Mouse (Mus musculus): ENCODE data around the gene Exoc3l4. TPM values are rescaled to one million over a fixed set of nuclear protein-coding genes. Genes with fewer than 3 reads are reported as not detected.
A peak's percentile ranks its signal among the peaks of the same experiment; 100 is the strongest.

Exoc3l4 gene
- polyA plus RNA-seq, 1 experiment from 2014 or later, result 1.9 TPM

GRCm38 (mm10) chr12:111385883-111386641 lies 30.8 kb upstream of the Exoc3l4 start:
- H3K4me1 ChIP-seq, result no peaks in the 10 kb centered on the region
- no peak for ATAC-seq (replicated peaks)
- no peak overlapping the region for H3K27ac ChIP-seq
- no peaks in the 10 kb centered on the region for H3K27me3 ChIP-seq (replicated peaks)
- WGBS, result 88% methylated on average over 13 of the region's 13 CpGs
- H3K9me3 ChIP-seq, result no peaks in the 10 kb centered on the region
- no peak overlapping the region for H3K9ac ChIP-seq
- no peak overlapping the region for H3K4me2 ChIP-seq
- no peaks in the 10 kb centered on the region for H3K36me3 ChIP-seq (replicated peaks)
- no peak overlapping the region for H3K4me3 ChIP-seq

GRCm38 (mm10) chr12:111386642-111387120 lies 30.1 kb upstream of the Exoc3l4 start:
- H3K9ac ChIP-seq, result no peak overlapping the region
- H3K4me2 ChIP-seq, result no peak overlapping the region
- H3K36me3 ChIP-seq (replicated peaks), result no peaks in the 10 kb centered on the region
- H3K4me3 ChIP-seq, result no peak overlapping the region
- H3K27me3 ChIP-seq (replicated peaks), result no peaks in the 10 kb centered on the region
- no peak for ATAC-seq (replicated peaks)
- no peak overlapping the region for H3K27ac ChIP-seq
- H3K9me3 ChIP-seq, result no peaks in the 10 kb centered on the region
- no peaks in the 10 kb centered on the region for H3K4me1 ChIP-seq
- 78% methylated on average over 8 of the region's 8 CpGs for WGBS

- Histone ChIP-seq H3K4me1 (no peaks in the 10 kb centered on the region), H3K4me3 (no peak overlapping the region), H3K9me3 (no peaks in the 10 kb centered on the region), H3K4me2 (no peak overlapping the region), H3K27ac (no peak overlapping the region), H3K27me3 (replicated peaks) (no peaks in the 10 kb centered on the region), H3K36me3 (replicated peaks) (no peaks in the 10 kb centered on the region), H3K9ac (no peak overlapping the region)
- no peak for ATAC-seq (replicated peaks)
- WGBS, result 88% methylated on average over 4 of the region's 4 CpGs
These were observed 29.7 kb upstream of the Exoc3l4 start for GRCm38 (mm10) chr12:111387146-111387545.

DNA sequence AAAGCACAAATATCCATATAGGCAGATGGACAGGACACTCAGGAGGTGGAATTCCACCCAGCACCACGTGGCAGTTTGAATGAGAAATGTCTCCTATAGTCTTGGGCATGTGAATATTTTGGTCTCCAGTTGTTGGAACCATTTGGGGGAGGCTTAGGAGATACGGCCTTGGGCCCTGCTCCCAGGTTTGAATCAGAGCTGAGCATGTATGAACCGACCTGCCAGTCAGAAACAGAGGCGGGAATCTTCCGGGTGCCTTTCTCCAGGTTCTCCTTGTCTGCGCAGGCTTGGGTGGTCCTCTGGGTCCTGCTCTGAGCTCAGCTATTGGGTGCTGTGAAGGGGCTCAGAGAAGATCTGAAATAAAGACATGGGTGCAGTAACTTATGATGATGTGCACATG lies 22.8 kb upstream of the Exoc3l4 start:
- no peak overlapping the region for H3K4me2 ChIP-seq
- H3K4me1 ChIP-seq, result no peaks in the 10 kb centered on the region
- H3K36me3 ChIP-seq (replicated peaks), result no peaks in the 10 kb centered on the region
- H3K4me3 ChIP-seq, result no peak overlapping the region
- H3K27me3 ChIP-seq (replicated peaks), result no peaks in the 10 kb centered on the region
- no peaks in the 10 kb centered on the region for H3K9me3 ChIP-seq
- WGBS, result 85% methylated on average over 6 of the region's 6 CpGs
- ATAC-seq (replicated peaks), result no peak
- H3K9ac ChIP-seq, result no peak overlapping the region
- H3K27ac ChIP-seq, result no peak overlapping the region

GRCm38 (mm10) chr12:111396997-111397396 lies 19.8 kb upstream of the Exoc3l4 start:
- 78% methylated on average over 5 of the region's 5 CpGs for WGBS
- Histone ChIP-seq H3K27ac (no peak overlapping the region), H3K9me3 (no peaks in the 10 kb centered on the region), H3K27me3 (replicated peaks) (no peaks in the 10 kb centered on the region), H3K4me3 (no peak overlapping the region), H3K36me3 (replicated peaks) (no peaks in the 10 kb centered on the region), H3K4me1 (no peaks in the 10 kb centered on the region), H3K4me2 (no peak overlapping the region), H3K9ac (no peak overlapping the region)
- no peak for ATAC-seq (replicated peaks)

GRCm38 (mm10) chr12:111401454-111402184 lies 15.2 kb upstream of the Exoc3l4 start:
- 26% methylated on average over 15 of the region's 15 CpGs for WGBS
- Histone ChIP-seq H3K9me3 (no peaks in the 10 kb centered on the region), H3K4me3 (no peak overlapping the region), H3K27me3 (replicated peaks) (peaks cover 5% of the 10 kb centered on the region; the same call in 1 of the 2 replicates), H3K9ac (no peak overlapping the region), H3K36me3 (replicated peaks) (no peaks in the 10 kb centered on the region), H3K4me2 (no peak overlapping the region), H3K27ac (no peak overlapping the region), H3K4me1 (no peaks in the 10 kb centered on the region)
- peak; percentile 48; the same call in 1 of the 2 replicates for ATAC-seq (replicated peaks)

DNA sequence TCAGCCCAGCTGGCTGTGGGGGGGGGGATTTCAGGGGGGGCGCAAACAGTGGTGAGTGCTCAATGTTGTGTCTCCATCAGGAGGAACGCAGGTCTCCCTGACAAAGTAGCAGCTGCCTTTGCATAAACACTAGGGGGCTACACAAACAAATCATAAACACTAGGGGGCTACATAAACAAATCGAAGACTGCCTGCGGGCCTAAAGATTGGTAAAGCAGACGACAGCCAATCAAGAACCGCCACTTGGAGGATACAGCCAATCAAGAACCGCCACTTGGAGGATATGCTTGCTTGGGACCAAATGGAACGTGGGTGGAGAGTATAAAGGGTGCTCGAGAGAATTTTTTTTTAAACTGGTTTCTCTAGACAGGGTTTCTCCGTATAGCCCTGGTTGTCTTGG lies 11.9 kb upstream of the Exoc3l4 start:
- ATAC-seq (replicated peaks), result no peak
- H3K9ac ChIP-seq, result no peak overlapping the region

DNA sequence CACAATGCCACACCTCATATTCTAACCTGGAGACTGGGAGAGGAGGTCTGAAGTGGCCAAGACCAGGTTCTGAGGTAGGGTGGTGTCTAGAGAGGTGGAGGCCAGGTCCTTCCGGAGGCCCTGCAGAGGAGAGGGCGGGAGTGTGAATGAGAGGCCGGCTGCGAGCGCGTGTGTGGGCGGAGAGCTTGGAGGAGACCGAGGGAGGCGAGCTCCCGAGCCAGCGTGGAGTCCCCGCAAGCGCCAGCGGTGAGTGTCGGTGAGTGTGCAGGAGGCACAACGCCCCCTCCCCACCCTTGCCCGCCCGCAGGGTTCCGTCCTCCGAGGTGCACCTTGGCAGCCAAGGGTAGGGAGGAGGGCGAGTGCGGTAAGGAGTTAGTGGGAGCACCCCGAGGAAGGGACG lies 10.2 kb upstream of the Exoc3l4 start, which contains the start of gene Lbhd2:
TSS of gene Lbhd2 (plus strand) at position 188 of the 400 bp plus-strand sequence.
- Histone ChIP-seq H3K4me3 (no peak within 1 kb of the TSS), H3K36me3 (replicated peaks) (no peaks in the 10 kb centered on the region), H3K27ac (no peak within 1 kb of the TSS), H3K9ac (no peak within 1 kb of the TSS), H3K4me2 (peak within 1 kb of the TSS; percentile 32), H3K27me3 (replicated peaks) (peaks cover 17% of the 10 kb centered on the region), H3K4me1 (peaks cover 17% of the 10 kb centered on the region; the same call in 1 of the 2 replicates), H3K9me3 (no peaks in the 10 kb centered on the region)
- WGBS, result 2% methylated on average over 24 of the region's 24 CpGs
- no peak for ATAC-seq (replicated peaks)

More for the DNA sequence above, 11.9 kb upstream of the Exoc3l4 start:
- Histone ChIP-seq H3K4me2 (no peak overlapping the region), H3K4me1 (peaks cover 11% of the 10 kb centered on the region; the same call in 1 of the 2 replicates), H3K36me3 (replicated peaks) (no peaks in the 10 kb centered on the region), H3K4me3 (no peak overlapping the region), H3K27me3 (replicated peaks) (peaks cover 17% of the 10 kb centered on the region), H3K27ac (no peak overlapping the region), H3K9me3 (no peaks in the 10 kb centered on the region)
- 71% methylated on average over 10 of the region's 10 CpGs for WGBS

GRCm38 (mm10) chr12:111409583-111409982 lies 7.2 kb upstream of the Exoc3l4 start:
- Histone ChIP-seq H3K4me3 (no peak overlapping the region), H3K27me3 (replicated peaks) (peaks cover 17% of the 10 kb centered on the region), H3K27ac (no peak overlapping the region), H3K9me3 (no peaks in the 10 kb centered on the region), H3K36me3 (replicated peaks) (no peaks in the 10 kb centered on the region), H3K4me1 (peaks cover 26% of the 10 kb centered on the region), H3K9ac (no peak overlapping the region), H3K4me2 (no peak overlapping the region)
- peak; percentile 43 for ATAC-seq (replicated peaks)
- 6% methylated on average over 5 of the region's 5 CpGs for WGBS

- 79% methylated on average over 8 of the region's 8 CpGs for WGBS
- no peak overlapping the region for H3K4me3 ChIP-seq
- no peaks in the 10 kb centered on the region for H3K9me3 ChIP-seq
- no peak overlapping the region for H3K9ac ChIP-seq
- H3K27me3 ChIP-seq (replicated peaks), result peaks cover 10% of the 10 kb centered on the region
- no peak overlapping the region for H3K27ac ChIP-seq
- ATAC-seq (replicated peaks), result no peak
- peaks cover 29% of the 10 kb centered on the region for H3K4me1 ChIP-seq
- H3K36me3 ChIP-seq (replicated peaks), result no peaks in the 10 kb centered on the region
- H3K4me2 ChIP-seq, result no peak overlapping the region
These were observed 5.0 kb upstream of the Exoc3l4 start for GRCm38 (mm10) chr12:111411631-111412355.

- peak overlapping the region; percentile 34 for H3K9ac ChIP-seq
- no peak overlapping the region for H3K27ac ChIP-seq
- H3K4me3 ChIP-seq, result peak overlapping the region; percentile 33
- peak overlapping the region; percentile 52 for H3K4me2 ChIP-seq
- H3K36me3 ChIP-seq (replicated peaks), result no peaks in the 10 kb centered on the region
- no peaks in the 10 kb centered on the region for H3K9me3 ChIP-seq
- H3K27me3 ChIP-seq (replicated peaks), result peaks cover 4% of the 10 kb centered on the region; the same call in 1 of the 2 replicates
- peaks cover 35% of the 10 kb centered on the region for H3K4me1 ChIP-seq
- WGBS, result 27% methylated on average over 12 of the region's 12 CpGs
- ATAC-seq (replicated peaks), result peak; percentile 16; the same call in 1 of the 2 replicates
These were observed 4.1 kb upstream of the Exoc3l4 start for GRCm38 (mm10) chr12:111412581-111413284.

All from midbrain, embryonic 15.5 days (tissue).